26 mouse cellular contexts compared by ENCODE assay signal in the genomic region with DNA sequence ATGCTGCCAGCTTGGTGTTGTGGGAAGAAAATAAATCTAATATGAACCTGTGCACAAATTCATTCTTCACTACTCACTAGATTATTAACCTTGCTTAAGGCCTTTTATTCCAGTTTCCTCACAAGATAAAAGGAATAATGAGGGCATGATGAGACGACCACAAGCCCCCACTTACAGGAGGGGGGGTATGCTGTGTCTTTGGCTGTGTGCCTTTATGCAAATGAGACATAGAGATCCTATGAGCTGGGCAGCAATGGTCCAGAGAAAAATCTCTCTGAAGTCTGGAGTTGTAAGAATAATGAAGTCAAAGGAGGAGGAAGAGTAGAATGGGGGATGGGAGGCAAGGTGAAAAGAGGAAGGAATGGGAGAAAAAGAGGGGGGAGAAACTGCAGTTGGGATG.
DNase-seq lines count a peak whose midpoint lies in the region; ATAC-seq lines count a peak whose summit lies in the region.
"Had no signal": no experiment of that assay in that cellular context is flagged by ENCODE, and none has a peak within 500 bp of the region (broad histone marks: within the 10 kb centered on the region; RNA-seq: fewer than 3 reads in every experiment).

No protein-coding gene starts in this region.

- H3K4me3 ChIP-seq in hindbrain, embryonic 10.5 days, result no peak overlapping the region
- H3K4me3 ChIP-seq in hindbrain, embryonic 11.5 days (ENCODE audit: low read depth, low read length), result no peak overlapping the region
- no peak overlapping the region for H3K4me3 ChIP-seq in midbrain, embryonic 13.5 days (replicated peaks)
- no peak overlapping the region for H3K4me3 ChIP-seq in midbrain, embryonic 16.5 days (ENCODE audit: low read depth, low read length)
- H3K4me3 ChIP-seq in forebrain, embryonic 12.5 days (replicated peaks), result no peak overlapping the region
- H3K4me3 ChIP-seq in hindbrain, embryonic 14.5 days (replicated peaks; ENCODE audit: low read length), result no peak overlapping the region
- H3K4me3 ChIP-seq: embryonic facial prominence, embryonic 10.5 days; heart, adult 2 months; heart, embryonic 13.5 days; limb, embryonic 10.5 days; liver, embryonic 15.5 days had no signal

- no peak for ATAC-seq in hindbrain, embryonic 11.5 days (ENCODE audit: low FRiP score)
- no peak for ATAC-seq in midbrain, embryonic 13.5 days
- ATAC-seq in midbrain, embryonic 16.5 days, result no peak
- no peak; the same call in 1 of the 2 replicates for ATAC-seq in forebrain, embryonic 12.5 days (ENCODE audit: low FRiP score)
- no peak for ATAC-seq in hindbrain, embryonic 14.5 days (ENCODE audit: low FRiP score)
- no peak for ATAC-seq in megakaryocyte, adult 5-6 weeks (ENCODE audit: poor library complexity, severe bottlenecking)
- ATAC-seq: CD4-positive, CD25-positive, alpha-beta regulatory T cell, adult 4 months; inflammation-experienced regulatory T-cells, adult 6 months had no signal

- no peaks in the 10 kb centered on the region for H3K9me3 ChIP-seq in hindbrain, embryonic 10.5 days
- H3K9me3 ChIP-seq in hindbrain, embryonic 11.5 days (ENCODE audit: control insufficient read depth, low read length), result no peaks in the 10 kb centered on the region
- H3K9me3 ChIP-seq in midbrain, embryonic 13.5 days, result no peaks in the 10 kb centered on the region
- no peaks in the 10 kb centered on the region for H3K9me3 ChIP-seq in midbrain, embryonic 16.5 days (replicated peaks; ENCODE audit: control insufficient read depth, low read length, poor library complexity, severe bottlenecking)
- H3K9me3 ChIP-seq in forebrain, embryonic 12.5 days, result no peaks in the 10 kb centered on the region
- no peaks in the 10 kb centered on the region for H3K9me3 ChIP-seq in hindbrain, embryonic 14.5 days (ENCODE audit: control insufficient read depth, low read length)
- H3K9me3 ChIP-seq: embryonic facial prominence, embryonic 10.5 days; heart, embryonic 13.5 days; limb, embryonic 10.5 days; liver, embryonic 15.5 days had no signal

- no peak overlapping the region for H3K4me2 ChIP-seq in hindbrain, embryonic 11.5 days (replicated peaks; ENCODE audit: low read depth, low read length)
- no peak overlapping the region for H3K4me2 ChIP-seq in midbrain, embryonic 13.5 days (replicated peaks)
- no peak overlapping the region for H3K4me2 ChIP-seq in midbrain, embryonic 16.5 days (ENCODE audit: low read length)
- 0 out of 2 replicates have a peak overlapping the region, but pooled peaks have one; percentile 19 for H3K4me2 ChIP-seq in forebrain, embryonic 12.5 days
- no peak overlapping the region for H3K4me2 ChIP-seq in hindbrain, embryonic 14.5 days (replicated peaks)
- H3K4me2 ChIP-seq: heart, embryonic 13.5 days; liver, embryonic 15.5 days had no signal

- H3K36me3 ChIP-seq in hindbrain, embryonic 10.5 days, result no peaks in the 10 kb centered on the region
- H3K36me3 ChIP-seq in hindbrain, embryonic 11.5 days (ENCODE audit: control insufficient read depth, insufficient read depth, low read length), result no peaks in the 10 kb centered on the region
- no peaks in the 10 kb centered on the region for H3K36me3 ChIP-seq in midbrain, embryonic 13.5 days
- H3K36me3 ChIP-seq in midbrain, embryonic 16.5 days (ENCODE audit: control insufficient read depth, insufficient read depth, low read length), result no peaks in the 10 kb centered on the region
- no peaks in the 10 kb centered on the region for H3K36me3 ChIP-seq in forebrain, embryonic 12.5 days (replicated peaks)
- H3K36me3 ChIP-seq in hindbrain, embryonic 14.5 days (replicated peaks; ENCODE audit: control insufficient read depth, insufficient read depth), result no peaks in the 10 kb centered on the region
- H3K36me3 ChIP-seq: embryonic facial prominence, embryonic 10.5 days; heart, embryonic 13.5 days; limb, embryonic 10.5 days; liver, embryonic 15.5 days had no signal

- 27% methylated on average over 1 of the region's 1 CpGs for WGBS in hindbrain, embryonic 10.5 days
- 19% methylated on average over 1 of the region's 1 CpGs for WGBS in hindbrain, embryonic 11.5 days
- 7% methylated on average over 1 of the region's 1 CpGs for WGBS in midbrain, embryonic 13.5 days
- whole genome bisulfite sequencing in midbrain, embryonic 16.5 days, result 7% methylated on average over 1 of the region's 1 CpGs
- WGBS in forebrain, embryonic 12.5 days, result 4% methylated on average over 1 of the region's 1 CpGs
- WGBS in hindbrain, embryonic 14.5 days, result 7% methylated on average over 1 of the region's 1 CpGs

- DNase-seq in hindbrain, embryonic 10.5 days (ENCODE audit: low spot score), result no peak
- no peak for DNase-seq in hindbrain, embryonic 11.5 days (ENCODE audit: low spot score)
- DNase-seq in hindbrain, embryonic 14.5 days (ENCODE audit: low spot score), result no peak
- DNase-seq in frontal cortex, postnatal 25 days (ENCODE audit: low spot score in 2 of 2), result no peak
- DNase-seq: adrenal gland, postnatal 25 days; cerebellum, adult 9-10 months; gastrocnemius, postnatal 25 days; heart, adult 2 months; heart, postnatal 14 days; kidney, adult 2 months; liver; lung, postnatal 10 days; thymus, adult 2 months; thymus, postnatal 4 days had no signal

- no peak overlapping the region for H3K9ac ChIP-seq in hindbrain, embryonic 11.5 days (ENCODE audit: low read depth, low read length)
- no peak overlapping the region for H3K9ac ChIP-seq in midbrain, embryonic 13.5 days (replicated peaks)
- H3K9ac ChIP-seq in midbrain, embryonic 16.5 days (ENCODE audit: low read depth, low read length), result no peak overlapping the region
- H3K9ac ChIP-seq in forebrain, embryonic 12.5 days, result no peak overlapping the region
- H3K9ac ChIP-seq in hindbrain, embryonic 14.5 days, result no peak overlapping the region
- H3K9ac ChIP-seq: heart, embryonic 13.5 days; liver, embryonic 15.5 days had no signal

- no peaks in the 10 kb centered on the region for H3K27me3 ChIP-seq in hindbrain, embryonic 10.5 days (ENCODE audit: insufficient read depth, poor library complexity, severe bottlenecking)
- no peaks in the 10 kb centered on the region for H3K27me3 ChIP-seq in hindbrain, embryonic 11.5 days (ENCODE audit: control insufficient read depth, insufficient read depth, low read length)
- no peaks in the 10 kb centered on the region for H3K27me3 ChIP-seq in midbrain, embryonic 13.5 days
- no peaks in the 10 kb centered on the region for H3K27me3 ChIP-seq in midbrain, embryonic 16.5 days (ENCODE audit: control insufficient read depth, insufficient read depth, low read depth, low read length)
- H3K27me3 ChIP-seq in forebrain, embryonic 12.5 days, result no peaks in the 10 kb centered on the region
- no peaks in the 10 kb centered on the region for H3K27me3 ChIP-seq in hindbrain, embryonic 14.5 days (ENCODE audit: control insufficient read depth, insufficient read depth, low read length)
- H3K27me3 ChIP-seq: liver, embryonic 15.5 days had no signal

- H3K4me1 ChIP-seq in hindbrain, embryonic 10.5 days (replicated peaks), result peaks cover 59% of the 10 kb centered on the region
- H3K4me1 ChIP-seq in hindbrain, embryonic 11.5 days (replicated peaks; ENCODE audit: control insufficient read depth, insufficient read depth, low read length), result peaks cover 6% of the 10 kb centered on the region; the same call in 1 of the 2 replicates
- H3K4me1 ChIP-seq in midbrain, embryonic 13.5 days (replicated peaks), result peaks cover 52% of the 10 kb centered on the region
- peaks cover 31% of the 10 kb centered on the region for H3K4me1 ChIP-seq in midbrain, embryonic 16.5 days (ENCODE audit: control insufficient read depth, insufficient read depth, low read length)
- H3K4me1 ChIP-seq in forebrain, embryonic 12.5 days, result peaks cover 58% of the 10 kb centered on the region
- H3K4me1 ChIP-seq in hindbrain, embryonic 14.5 days (replicated peaks; ENCODE audit: control insufficient read depth, insufficient read depth, low read length), result peaks cover 43% of the 10 kb centered on the region
- H3K4me1 ChIP-seq: liver, embryonic 15.5 days had no signal

- peak overlapping the region; percentile 86 for H3K27ac ChIP-seq in hindbrain, embryonic 10.5 days
- H3K27ac ChIP-seq in hindbrain, embryonic 11.5 days (ENCODE audit: low read depth, low read length), result no peak overlapping the region
- H3K27ac ChIP-seq in midbrain, embryonic 13.5 days, result peak overlapping the region; percentile 80; the same call in 1 of the 2 replicates
- no peak overlapping the region for H3K27ac ChIP-seq in midbrain, embryonic 16.5 days (ENCODE audit: low read length)
- H3K27ac ChIP-seq in forebrain, embryonic 12.5 days, result peak overlapping the region; percentile 88
- H3K27ac ChIP-seq in hindbrain, embryonic 14.5 days, result peak overlapping the region; percentile 34; the same call in 1 of the 2 replicates
- H3K27ac ChIP-seq: heart, adult 2 months; heart, embryonic 13.5 days; kidney, postnatal 0 days; limb, embryonic 10.5 days; liver, embryonic 15.5 days; stomach, postnatal 0 days had no signal

Comparison
In these comparisons a context has a peak if more than half of its experiments do, and no peak if none do; other contexts are left out.
1. H3K27ac ChIP-seq: peak in hindbrain, embryonic 10.5 days (single experiment), midbrain, embryonic 13.5 days (single experiment), forebrain, embryonic 12.5 days (single experiment) and hindbrain, embryonic 14.5 days (single experiment); none in hindbrain, embryonic 11.5 days (single experiment) and midbrain, embryonic 16.5 days (single experiment).